Mouse (Mus musculus): ENCODE data around the gene Aagab. TPM values are rescaled to one million over a fixed set of nuclear protein-coding genes. Genes with fewer than 3 reads are reported as not detected.
A peak's percentile ranks its signal among the peaks of the same experiment; 100 is the strongest.

Aagab gene
- polyA plus RNA-seq, 1 experiment from 2014 or later = 27.7 TPM

GRCm38 (mm10) chr9:63609776-63610175 lies 7.3 kb downstream of the Aagab start:
- Histone ChIP-seq H3K27me3 (replicated peaks; ENCODE audit: control insufficient read depth, insufficient read depth, low read length) (no peaks in the 10 kb centered on the region), H3K4me3 (ENCODE audit: low read depth, low read length) (no peak overlapping the region), H3K4me2 (no peak overlapping the region), H3K9ac (ENCODE audit: low read depth, low read length) (no peak overlapping the region), H3K27ac (ENCODE audit: low read depth, low read length) (no peak overlapping the region), H3K36me3 (ENCODE audit: control insufficient read depth, insufficient read depth, low read length) (no peaks in the 10 kb centered on the region), H3K4me1 (replicated peaks; ENCODE audit: control insufficient read depth, insufficient read depth, low read length) (peaks cover 26% of the 10 kb centered on the region), H3K9me3 (ENCODE audit: control insufficient read depth, low read length) (no peaks in the 10 kb centered on the region)
- ATAC-seq (replicated peaks; ENCODE audit: low FRiP score) (no peak), DNase-seq (ENCODE audit: low spot score) (no peak)
- WGBS = 93% methylated on average over 2 of the region's 2 CpGs

- Histone ChIP-seq H3K27ac (ENCODE audit: low read depth, low read length) (no peak overlapping the region), H3K9me3 (ENCODE audit: control insufficient read depth, low read length) (no peaks in the 10 kb centered on the region), H3K27me3 (replicated peaks; ENCODE audit: control insufficient read depth, insufficient read depth, low read length) (no peaks in the 10 kb centered on the region), H3K9ac (ENCODE audit: low read depth, low read length) (no peak overlapping the region), H3K4me2 (no peak overlapping the region), H3K4me1 (replicated peaks; ENCODE audit: control insufficient read depth, insufficient read depth, low read length) (peaks cover 26% of the 10 kb centered on the region), H3K36me3 (ENCODE audit: control insufficient read depth, insufficient read depth, low read length) (no peaks in the 10 kb centered on the region), H3K4me3 (ENCODE audit: low read depth, low read length) (no peak overlapping the region)
- no peak for ATAC-seq (replicated peaks; ENCODE audit: low FRiP score)
- DNase-seq (ENCODE audit: low spot score) = no peak
- 94% methylated on average over 6 of the region's 6 CpGs for WGBS
Observed at GRCm38 (mm10) chr9:63610231-63610630, 7.8 kb downstream of the Aagab start.

GRCm38 (mm10) chr9:63610841-63611366 lies 8.4 kb downstream of the Aagab start:
- H3K9me3 ChIP-seq (ENCODE audit: control insufficient read depth, low read length) = no peaks in the 10 kb centered on the region
- no peaks in the 10 kb centered on the region for H3K36me3 ChIP-seq (ENCODE audit: control insufficient read depth, insufficient read depth, low read length)
- no peak overlapping the region for H3K9ac ChIP-seq (ENCODE audit: low read depth, low read length)
- H3K4me2 ChIP-seq = peak overlapping the region; percentile 33
- no peak for DNase-seq (ENCODE audit: low spot score)
- WGBS = 31% methylated on average over 13 of the region's 13 CpGs
- no peaks in the 10 kb centered on the region for H3K27me3 ChIP-seq (replicated peaks; ENCODE audit: control insufficient read depth, insufficient read depth, low read length)
- peaks cover 26% of the 10 kb centered on the region for H3K4me1 ChIP-seq (replicated peaks; ENCODE audit: control insufficient read depth, insufficient read depth, low read length)
- H3K27ac ChIP-seq (ENCODE audit: low read depth, low read length) = peak overlapping the region; percentile 48; the same call in 1 of the 2 replicates
- H3K4me3 ChIP-seq (ENCODE audit: low read depth, low read length) = no peak overlapping the region
- no peak for ATAC-seq (replicated peaks; ENCODE audit: low FRiP score)

GRCm38 (mm10) chr9:63611967-63612366 lies 9.5 kb downstream of the Aagab start:
- Histone ChIP-seq H3K4me2 (no peak overlapping the region; the same call in 1 of the 2 replicates), H3K4me3 (ENCODE audit: low read depth, low read length) (no peak overlapping the region), H3K36me3 (ENCODE audit: control insufficient read depth, insufficient read depth, low read length) (peaks cover 6% of the 10 kb centered on the region), H3K4me1 (replicated peaks; ENCODE audit: control insufficient read depth, insufficient read depth, low read length) (peaks cover 26% of the 10 kb centered on the region), H3K9me3 (ENCODE audit: control insufficient read depth, low read length) (no peaks in the 10 kb centered on the region), H3K27ac (ENCODE audit: low read depth, low read length) (no peak overlapping the region), H3K27me3 (replicated peaks; ENCODE audit: control insufficient read depth, insufficient read depth, low read length) (no peaks in the 10 kb centered on the region), H3K9ac (ENCODE audit: low read depth, low read length) (no peak overlapping the region)
- WGBS = 37% methylated on average over 5 of the region's 5 CpGs
- ATAC-seq (replicated peaks; ENCODE audit: low FRiP score) (no peak; the same call in 1 of the 2 replicates), DNase-seq (ENCODE audit: low spot score) (no peak)

- Histone ChIP-seq H3K9me3 (ENCODE audit: control insufficient read depth, low read length) (no peaks in the 10 kb centered on the region), H3K4me3 (ENCODE audit: low read depth, low read length) (no peak overlapping the region), H3K4me1 (replicated peaks; ENCODE audit: control insufficient read depth, insufficient read depth, low read length) (peaks cover 26% of the 10 kb centered on the region), H3K36me3 (ENCODE audit: control insufficient read depth, insufficient read depth, low read length) (peaks cover 14% of the 10 kb centered on the region), H3K27ac (ENCODE audit: low read depth, low read length) (no peak overlapping the region), H3K4me2 (no peak overlapping the region; the same call in 1 of the 2 replicates), H3K27me3 (replicated peaks; ENCODE audit: control insufficient read depth, insufficient read depth, low read length) (no peaks in the 10 kb centered on the region), H3K9ac (ENCODE audit: low read depth, low read length) (no peak overlapping the region)
- DNase-seq (ENCODE audit: low spot score) (no peak), ATAC-seq (replicated peaks; ENCODE audit: low FRiP score) (no peak)
- 69% methylated on average over 16 of the region's 16 CpGs for WGBS
Observed at GRCm38 (mm10) chr9:63612565-63613515, 10.4 kb downstream of the Aagab start.

GRCm38 (mm10) chr9:63613569-63613968 lies 11.1 kb downstream of the Aagab start:
- DNase-seq (ENCODE audit: low spot score) = no peak
- H3K36me3 ChIP-seq (ENCODE audit: control insufficient read depth, insufficient read depth, low read length) = peaks cover 20% of the 10 kb centered on the region
- H3K4me3 ChIP-seq (ENCODE audit: low read depth, low read length) = no peak overlapping the region
- no peaks in the 10 kb centered on the region for H3K27me3 ChIP-seq (replicated peaks; ENCODE audit: control insufficient read depth, insufficient read depth, low read length)
- no peak overlapping the region for H3K4me2 ChIP-seq
- 40% methylated on average over 1 of the region's 1 CpGs for WGBS
- no peak overlapping the region for H3K27ac ChIP-seq (ENCODE audit: low read depth, low read length)
- H3K4me1 ChIP-seq (replicated peaks; ENCODE audit: control insufficient read depth, insufficient read depth, low read length) = peaks cover 26% of the 10 kb centered on the region
- ATAC-seq (replicated peaks; ENCODE audit: low FRiP score) = no peak
- H3K9me3 ChIP-seq (ENCODE audit: control insufficient read depth, low read length) = no peaks in the 10 kb centered on the region
- no peak overlapping the region for H3K9ac ChIP-seq (ENCODE audit: low read depth, low read length)

- WGBS = 78% methylated on average over 11 of the region's 11 CpGs
- Histone ChIP-seq H3K4me3 (ENCODE audit: low read depth, low read length) (no peak overlapping the region), H3K4me1 (replicated peaks; ENCODE audit: control insufficient read depth, insufficient read depth, low read length) (peaks cover 26% of the 10 kb centered on the region), H3K9me3 (ENCODE audit: control insufficient read depth, low read length) (no peaks in the 10 kb centered on the region), H3K36me3 (ENCODE audit: control insufficient read depth, insufficient read depth, low read length) (peaks cover 20% of the 10 kb centered on the region), H3K4me2 (no peak overlapping the region), H3K27ac (ENCODE audit: low read depth, low read length) (no peak overlapping the region), H3K27me3 (replicated peaks; ENCODE audit: control insufficient read depth, insufficient read depth, low read length) (no peaks in the 10 kb centered on the region), H3K9ac (ENCODE audit: low read depth, low read length) (no peak overlapping the region)
- ATAC-seq (replicated peaks; ENCODE audit: low FRiP score) (no peak), DNase-seq (ENCODE audit: low spot score) (no peak)
Observed at GRCm38 (mm10) chr9:63614018-63614985, 11.8 kb downstream of the Aagab start.

GRCm38 (mm10) chr9:63617967-63618366 lies 15.5 kb downstream of the Aagab start:
- no peak for ATAC-seq (replicated peaks; ENCODE audit: low FRiP score)
- no peaks in the 10 kb centered on the region for H3K9me3 ChIP-seq (ENCODE audit: control insufficient read depth, low read length)
- H3K4me2 ChIP-seq = no peak overlapping the region
- no peak overlapping the region for H3K27ac ChIP-seq (ENCODE audit: low read depth, low read length)
- WGBS = 93% methylated on average over 2 of the region's 2 CpGs
- no peaks in the 10 kb centered on the region for H3K27me3 ChIP-seq (replicated peaks; ENCODE audit: control insufficient read depth, insufficient read depth, low read length)
- no peak overlapping the region for H3K9ac ChIP-seq (ENCODE audit: low read depth, low read length)
- H3K4me1 ChIP-seq (replicated peaks; ENCODE audit: control insufficient read depth, insufficient read depth, low read length) = peaks cover 5% of the 10 kb centered on the region; the same call in 1 of the 2 replicates
- H3K36me3 ChIP-seq (ENCODE audit: control insufficient read depth, insufficient read depth, low read length) = peaks cover 20% of the 10 kb centered on the region
- no peak overlapping the region for H3K4me3 ChIP-seq (ENCODE audit: low read depth, low read length)
- no peak for DNase-seq (ENCODE audit: low spot score)
